Mouse (Mus musculus) limb, embryonic 10.5 days (tissue): ENCODE data around the gene Rftn2. TPM values are rescaled to one million over a fixed set of nuclear protein-coding genes. Genes with fewer than 3 reads are reported as not detected.
A peak's percentile ranks its signal among the peaks of the same experiment; 100 is the strongest.

Experiments
- DNase-seq: peaks from one replicate; pipeline ENCODE4 v3.0.0-alpha.2; 2017; ENCODE audit warnings: low spot score
- H3K27ac ChIP-seq: fragments of 300-500 bp; sonication (generic); 2 replicates; pipeline ENCODE4 v1.5.1; 2016; ENCODE audit warnings: mild to moderate bottlenecking
- H3K27me3 ChIP-seq: fragments of 300-500 bp; sonication (generic); 2 replicates; pipeline ENCODE4 v1.6.1; 2016; ENCODE audit warnings: low read depth, mild to moderate bottlenecking; ENCODE audit not compliant: poor library complexity, severe bottlenecking
- H3K36me3 ChIP-seq: fragments of 300-500 bp; sonication (generic); 2 replicates; pipeline ENCODE4 v1.6.1; 2016; ENCODE audit warnings: mild to moderate bottlenecking, moderate library complexity
- H3K4me1 ChIP-seq: fragments of 300-500 bp; sonication (generic); 2 replicates; pipeline ENCODE4 v1.6.1; 2016
- H3K4me3 ChIP-seq: fragments of 300-500 bp; sonication (generic); 2 replicates; pipeline ENCODE4 v1.5.1; 2016; ENCODE audit warnings: mild to moderate bottlenecking, moderate library complexity
- H3K9me3 ChIP-seq: fragments of 300-500 bp; sonication (generic); replicated peaks from 2 replicates; pipeline ENCODE4 v1.6.1; 2016; ENCODE audit warnings: mild to moderate bottlenecking
- WGBS: fragments of 180-500 bp; shearing (Covaris S2); methylation state at CpG from one replicate; pipeline ENCODE4 v1.1.7; 2016; 5-methylcytosine and 5-hydroxymethylcytosine counted together
- polyA plus RNA-seq: library from polyadenylated mRNA; unstranded; fragments of >200 nt; fragmentation: Nextera tagmentation; extraction: Ambion mirVana; gene quantifications from 2 replicates; pipeline ENCODE4 v1.2.1, GENCODE M21; 2016

Gene Rftn2
- polyA plus RNA-seq, 1 experiment from 2014 or later: 25.4 TPM

GRCm38 (mm10) chr1:55205808-55206327 lies 20.7 kb downstream of the Rftn2 start:
- H3K27ac ChIP-seq: no peak overlapping the region
- no peaks in the 10 kb centered on the region for H3K9me3 ChIP-seq
- peaks cover 30% of the 10 kb centered on the region for H3K4me1 ChIP-seq
- WGBS: 66% methylated on average over 5 of the region's 5 CpGs
- H3K4me3 ChIP-seq: no peak overlapping the region
- H3K27me3 ChIP-seq: no peaks in the 10 kb centered on the region
- H3K36me3 ChIP-seq: peaks cover 37% of the 10 kb centered on the region
- no peak for DNase-seq

- H3K36me3 ChIP-seq: peaks cover 40% of the 10 kb centered on the region
- no peak for DNase-seq
- no peak overlapping the region for H3K4me3 ChIP-seq
- peaks cover 17% of the 10 kb centered on the region for H3K4me1 ChIP-seq
- WGBS: 83% methylated on average over 18 of the region's 18 CpGs
- H3K27ac ChIP-seq: no peak overlapping the region
- no peaks in the 10 kb centered on the region for H3K9me3 ChIP-seq
- no peaks in the 10 kb centered on the region for H3K27me3 ChIP-seq
These were observed 24.5 kb downstream of the Rftn2 start for GRCm38 (mm10) chr1:55201850-55202752.

DNA sequence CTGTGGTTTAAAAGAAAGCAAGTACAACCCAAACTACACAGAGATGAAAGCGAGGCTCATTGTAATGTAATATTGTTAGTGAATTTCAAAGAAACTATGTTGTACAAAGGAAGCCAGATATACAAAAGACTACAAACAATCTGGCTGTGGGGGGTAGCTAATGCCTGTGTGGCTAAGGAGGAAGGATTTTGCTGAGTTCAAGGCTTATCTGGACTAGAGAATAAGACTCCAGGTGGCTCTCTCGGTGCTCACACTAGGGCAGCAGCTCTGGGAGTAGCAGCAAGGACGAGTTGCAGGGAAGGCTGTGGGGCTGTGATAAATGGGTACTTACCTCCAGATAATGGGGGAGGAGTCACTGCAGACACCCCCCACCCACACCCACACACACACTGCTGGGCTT lies 27.9 kb downstream of the Rftn2 start:
- Histone ChIP-seq H3K27me3 (no peaks in the 10 kb centered on the region), H3K4me1 (peaks cover 39% of the 10 kb centered on the region), H3K4me3 (no peak overlapping the region), H3K27ac (no peak overlapping the region), H3K9me3 (no peaks in the 10 kb centered on the region), H3K36me3 (peaks cover 37% of the 10 kb centered on the region)
- no peak for DNase-seq
- 39% methylated on average over 3 of the region's 3 CpGs for WGBS

GRCm38 (mm10) chr1:55196327-55197003 lies 30.1 kb downstream of the Rftn2 start:
- no peak for DNase-seq
- peaks cover 17% of the 10 kb centered on the region for H3K36me3 ChIP-seq
- no peaks in the 10 kb centered on the region for H3K9me3 ChIP-seq
- no peak overlapping the region for H3K4me3 ChIP-seq
- peaks cover 58% of the 10 kb centered on the region for H3K4me1 ChIP-seq
- H3K27ac ChIP-seq: no peak overlapping the region
- no peaks in the 10 kb centered on the region for H3K27me3 ChIP-seq
- WGBS: 63% methylated on average over 6 of the region's 6 CpGs

DNA sequence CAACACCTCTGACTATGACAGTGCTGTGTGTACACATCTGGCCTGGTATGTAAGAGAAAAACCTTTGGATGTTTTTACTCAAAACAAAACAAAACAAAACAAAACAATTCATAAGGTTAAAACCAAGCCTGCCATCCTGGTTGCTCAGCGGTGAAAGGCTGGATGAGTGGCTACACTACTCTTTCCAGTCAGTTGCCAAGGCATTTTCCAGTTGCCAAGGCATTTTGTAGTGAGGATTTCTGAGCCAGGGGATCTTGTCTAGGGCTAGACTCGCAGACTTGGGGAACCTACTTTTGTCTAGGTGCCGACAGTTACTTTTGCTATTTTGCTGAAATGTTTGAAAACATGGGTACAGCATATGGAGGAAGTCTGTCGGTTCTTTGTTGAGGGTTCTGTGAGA lies 31.6 kb downstream of the Rftn2 start:
- Histone ChIP-seq H3K4me3 (no peak overlapping the region), H3K27ac (peak overlapping the region; percentile 50), H3K9me3 (no peaks in the 10 kb centered on the region), H3K36me3 (peaks cover 27% of the 10 kb centered on the region), H3K4me1 (peaks cover 58% of the 10 kb centered on the region), H3K27me3 (no peaks in the 10 kb centered on the region)
- WGBS: 75% methylated on average over 4 of the region's 4 CpGs
- no peak for DNase-seq

DNA sequence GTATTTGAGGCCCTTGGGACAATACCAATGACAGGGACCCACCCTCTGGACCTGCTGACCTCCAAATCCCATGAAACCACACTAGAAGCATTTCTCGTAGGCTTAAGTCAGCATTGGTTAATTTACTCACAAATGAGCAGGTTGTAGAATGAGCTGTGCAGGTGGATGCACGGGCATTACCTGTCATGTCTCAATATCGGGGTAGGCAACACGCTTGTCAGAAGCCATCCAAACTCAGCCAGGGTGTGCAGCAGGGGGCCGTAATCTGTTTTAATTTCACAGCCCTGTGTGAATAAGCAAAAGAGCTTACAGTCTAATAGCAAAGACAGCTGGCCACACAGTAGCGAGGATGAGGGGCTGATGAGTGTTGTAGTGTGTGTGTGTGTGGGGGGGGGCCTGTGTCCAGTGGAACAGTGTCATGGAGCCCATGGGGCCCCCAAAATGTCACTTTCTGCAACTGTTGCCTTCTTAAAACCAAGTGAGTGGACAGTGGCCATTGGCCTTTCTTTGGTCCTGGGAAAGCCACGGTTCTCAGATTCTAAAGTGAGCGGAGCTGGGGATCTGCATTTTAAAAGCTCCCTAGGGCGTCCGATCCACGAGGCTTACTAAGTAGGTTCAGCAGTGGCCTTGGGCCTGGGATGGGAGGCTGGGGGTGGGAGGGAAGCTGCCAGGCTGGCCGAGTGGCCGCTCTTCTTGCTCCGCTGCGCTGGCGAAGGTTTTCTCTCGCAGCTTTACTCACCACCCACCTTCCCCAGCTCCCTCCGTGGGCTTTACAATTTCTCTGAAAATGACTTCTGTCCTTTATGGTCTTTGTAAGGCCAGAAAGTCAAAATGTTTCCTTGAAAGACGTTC lies 32.3 kb downstream of the Rftn2 start:
- Histone ChIP-seq H3K9me3 (no peaks in the 10 kb centered on the region), H3K4me3 (no peak overlapping the region), H3K27ac (peak overlapping the region; percentile 59), H3K4me1 (peaks cover 57% of the 10 kb centered on the region), H3K36me3 (peaks cover 32% of the 10 kb centered on the region), H3K27me3 (no peaks in the 10 kb centered on the region)
- WGBS: 49% methylated on average over 19 of the region's 19 CpGs
- DNase-seq: no peak

DNA sequence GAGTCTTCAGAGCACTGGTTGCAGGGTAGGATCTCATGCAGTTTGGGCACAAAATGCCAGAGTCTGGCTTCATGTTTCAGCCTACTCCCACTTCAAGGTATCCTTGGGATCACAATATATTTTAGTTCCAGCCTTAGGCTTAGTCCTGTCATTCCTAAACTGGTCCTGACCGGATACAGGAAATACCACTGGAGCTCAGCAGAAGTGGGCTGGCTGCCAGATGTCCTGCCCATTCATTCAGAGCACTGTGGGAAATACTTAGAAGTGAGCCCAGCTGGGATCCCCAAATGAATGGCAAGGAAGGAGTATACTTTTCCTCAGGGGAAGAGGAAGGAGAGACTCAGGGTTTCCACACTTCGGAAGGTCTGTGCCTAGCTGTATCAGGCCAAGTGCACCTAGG lies 33.3 kb downstream of the Rftn2 start:
- Histone ChIP-seq H3K27me3 (no peaks in the 10 kb centered on the region), H3K9me3 (no peaks in the 10 kb centered on the region), H3K27ac (peak overlapping the region; percentile 83), H3K36me3 (peaks cover 34% of the 10 kb centered on the region), H3K4me1 (peaks cover 51% of the 10 kb centered on the region), H3K4me3 (no peak overlapping the region)
- peak; percentile 74 for DNase-seq
- 31% methylated on average over 2 of the region's 2 CpGs for WGBS

GRCm38 (mm10) chr1:55192824-55193223 lies 33.8 kb downstream of the Rftn2 start:
- no peaks in the 10 kb centered on the region for H3K27me3 ChIP-seq
- peak; percentile 61 for DNase-seq
- H3K27ac ChIP-seq: peak overlapping the region; percentile 83
- H3K36me3 ChIP-seq: peaks cover 34% of the 10 kb centered on the region
- no peaks in the 10 kb centered on the region for H3K9me3 ChIP-seq
- peaks cover 51% of the 10 kb centered on the region for H3K4me1 ChIP-seq
- WGBS: 49% methylated on average over 3 of the region's 3 CpGs
- no peak overlapping the region for H3K4me3 ChIP-seq

DNA sequence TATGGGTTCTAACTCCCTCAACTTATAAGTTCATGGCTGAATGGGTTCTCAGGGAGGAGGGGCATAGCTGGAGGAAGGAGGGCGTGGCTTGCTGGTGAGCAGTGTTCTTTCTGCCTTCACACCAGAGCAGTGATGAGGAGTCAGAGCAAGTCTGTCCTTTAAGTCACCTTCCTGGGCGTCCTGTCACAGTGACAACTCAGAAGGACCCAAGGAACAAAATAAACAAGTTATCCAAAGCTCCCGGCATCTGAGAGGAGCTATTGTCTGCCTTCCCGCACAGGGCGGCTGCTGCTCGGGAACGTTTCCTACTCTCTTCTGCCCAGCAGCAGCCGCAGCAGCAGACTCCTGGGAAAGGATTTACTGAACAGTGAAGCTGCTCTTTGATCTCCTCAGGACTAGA lies 34.6 kb downstream of the Rftn2 start:
- Histone ChIP-seq H3K27me3 (no peaks in the 10 kb centered on the region), H3K4me1 (peaks cover 51% of the 10 kb centered on the region), H3K9me3 (no peaks in the 10 kb centered on the region), H3K27ac (peak overlapping the region; percentile 83), H3K36me3 (peaks cover 34% of the 10 kb centered on the region), H3K4me3 (no peak overlapping the region)
- DNase-seq: no peak
- 32% methylated on average over 8 of the region's 8 CpGs for WGBS

DNA sequence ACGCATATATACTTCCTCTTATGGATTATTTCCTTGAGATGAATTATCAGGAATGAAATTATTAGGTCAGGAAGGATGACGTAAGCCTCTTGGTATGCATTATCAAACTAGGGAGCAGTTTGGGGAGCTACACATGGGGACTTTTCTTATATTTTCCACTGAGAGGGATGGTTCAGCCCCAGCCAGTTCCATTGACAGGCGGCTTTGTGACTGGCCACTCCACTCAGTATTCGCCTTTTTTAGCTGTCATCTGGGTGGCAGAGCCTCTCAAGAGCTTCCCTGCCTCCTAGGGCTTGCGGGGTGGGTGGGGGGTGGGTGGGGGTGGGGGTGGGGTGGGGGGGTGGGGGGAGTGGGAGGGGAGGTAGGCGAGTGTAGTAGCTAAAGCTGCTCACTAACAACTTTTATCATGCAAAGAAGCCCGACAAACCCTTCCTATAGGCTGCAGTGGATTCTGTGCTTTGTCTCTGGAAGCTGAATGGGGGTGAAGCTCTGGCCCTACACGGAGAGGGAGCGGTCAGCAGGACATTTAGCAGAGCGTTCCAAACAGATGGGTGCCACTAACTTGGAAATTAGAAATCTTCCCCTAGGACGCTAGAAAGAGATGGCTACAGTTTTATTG lies 39.9 kb downstream of the Rftn2 start:
- Histone ChIP-seq H3K36me3 (peaks cover 57% of the 10 kb centered on the region), H3K4me3 (no peak overlapping the region)
- WGBS: 32% methylated on average over 11 of the region's 11 CpGs

GRCm38 (mm10) chr1:55185718-55186117 lies 40.9 kb downstream of the Rftn2 start:
- 89% methylated on average over 6 of the region's 6 CpGs for whole genome bisulfite sequencing
- H3K4me3 ChIP-seq: no peak overlapping the region
- H3K4me1 ChIP-seq: peaks cover 13% of the 10 kb centered on the region
- H3K9me3 ChIP-seq: no peaks in the 10 kb centered on the region
- H3K27me3 ChIP-seq: no peaks in the 10 kb centered on the region
- peaks cover 61% of the 10 kb centered on the region for H3K36me3 ChIP-seq
- no peak overlapping the region for H3K27ac ChIP-seq
- DNase-seq: no peak

More for the DNA sequence above, 39.9 kb downstream of the Rftn2 start:
- DNase-seq: no peak
- no peaks in the 10 kb centered on the region for H3K27me3 ChIP-seq
- H3K27ac ChIP-seq: no peak overlapping the region
- H3K9me3 ChIP-seq: no peaks in the 10 kb centered on the region
- peaks cover 9% of the 10 kb centered on the region for H3K4me1 ChIP-seq

DNA sequence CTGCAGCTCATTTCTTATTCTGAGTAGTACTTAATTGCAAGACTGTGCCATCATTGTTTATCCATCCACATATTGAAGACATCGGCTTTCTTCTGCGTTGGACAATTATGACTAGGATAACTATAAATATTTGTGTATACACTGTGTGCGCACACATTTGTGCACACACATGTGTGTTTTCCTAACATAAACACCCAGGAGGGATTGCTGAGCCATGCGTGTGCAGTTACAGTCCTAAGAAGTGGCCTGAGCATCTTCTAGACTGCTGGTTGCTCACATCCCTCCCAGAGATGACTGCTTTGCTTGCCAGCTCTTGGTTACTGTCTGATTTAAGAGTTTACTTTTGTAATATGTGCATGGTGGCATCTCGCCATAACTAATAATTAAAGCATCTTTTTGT lies 44.2 kb downstream of the Rftn2 start:
- Histone ChIP-seq H3K27me3 (no peaks in the 10 kb centered on the region), H3K9me3 (no peaks in the 10 kb centered on the region), H3K36me3 (peaks cover 70% of the 10 kb centered on the region), H3K4me3 (no peak overlapping the region), H3K4me1 (peaks cover 13% of the 10 kb centered on the region), H3K27ac (no peak overlapping the region)
- 85% methylated on average over 5 of the region's 5 CpGs for WGBS
- no peak for DNase-seq
